Mouse (Mus musculus) heart, embryonic 11.5 days (tissue): ENCODE results near the gene Msh4. TPM values are rescaled to one million over a fixed set of nuclear protein-coding genes. Genes with fewer than 3 reads are reported as not detected.

Source experiments
- ATAC-seq: fragments of 200-750 bp; cut with Nextera tagmentation; replicated peaks from 2 replicates; pipeline ENCODE4 v1.8.0; 2017; ENCODE audit warnings: moderate library complexity; ENCODE audit not compliant: insufficient number of reproducible peaks, low FRiP score, low TSS enrichment
- H3K27ac ChIP-seq: fragments of 300-500 bp; sonication (generic); 2 replicates; pipeline ENCODE4 v1.5.1; 2014; ENCODE audit warnings: mild to moderate bottlenecking, low read depth, low read length
- H3K27me3 ChIP-seq: fragments of 300-500 bp; sonication (generic); 2 replicates; pipeline ENCODE4 v1.6.1; 2014; ENCODE audit warnings: mild to moderate bottlenecking, low read length, mixed read lengths; ENCODE audit not compliant: control insufficient read depth, insufficient read depth
- H3K36me3 ChIP-seq: fragments of 300-500 bp; sonication (generic); 2 replicates; pipeline ENCODE4 v1.6.1; 2014; ENCODE audit warnings: mild to moderate bottlenecking, low read length, moderate library complexity, mixed read lengths; ENCODE audit not compliant: control insufficient read depth, insufficient read depth
- H3K4me1 ChIP-seq: fragments of 300-500 bp; sonication (generic); 2 replicates; pipeline ENCODE4 v1.6.1; 2014; ENCODE audit warnings: low read length; ENCODE audit not compliant: control insufficient read depth, insufficient read depth
- H3K4me2 ChIP-seq: fragments of 300-500 bp; sonication (generic); 2 replicates; pipeline ENCODE4 v1.6.1; 2014; ENCODE audit warnings: mild to moderate bottlenecking, moderate library complexity
- H3K4me3 ChIP-seq: fragments of 300-500 bp; sonication (generic); 2 replicates; pipeline ENCODE4 v1.5.1; 2014; ENCODE audit warnings: low read depth, low read length
- H3K9ac ChIP-seq: fragments of 300-500 bp; sonication (generic); 2 replicates; pipeline ENCODE4 v1.6.1; 2014; ENCODE audit warnings: mild to moderate bottlenecking, low read depth, low read length, moderate library complexity
- H3K9me3 ChIP-seq: fragments of 300-500 bp; sonication (generic); replicated peaks from 2 replicates; pipeline ENCODE4 v1.6.1; 2016; ENCODE audit warnings: low read length; ENCODE audit not compliant: control insufficient read depth
- WGBS: fragments of 180-500 bp; shearing (Covaris S2); extraction: QIAGEN DNeasy Blood & Tissue Kit; methylation state at CpG from one replicate; pipeline ENCODE4 v1.1.7; 2014; ENCODE audit not compliant: insufficient replicate concordance; 5-methylcytosine and 5-hydroxymethylcytosine counted together
- polyA plus RNA-seq: library from polyadenylated mRNA; unstranded; fragments of >200 nt; fragmentation: Nextera tagmentation; extraction: Ambion mirVana; gene quantifications from 2 replicates; pipeline ENCODE4 v1.2.1, GENCODE M21; 2014

The Msh4 gene
- 0.09 TPM in 1 of 2 replicates, not detected in the other for polyA plus RNA-seq

DNA sequence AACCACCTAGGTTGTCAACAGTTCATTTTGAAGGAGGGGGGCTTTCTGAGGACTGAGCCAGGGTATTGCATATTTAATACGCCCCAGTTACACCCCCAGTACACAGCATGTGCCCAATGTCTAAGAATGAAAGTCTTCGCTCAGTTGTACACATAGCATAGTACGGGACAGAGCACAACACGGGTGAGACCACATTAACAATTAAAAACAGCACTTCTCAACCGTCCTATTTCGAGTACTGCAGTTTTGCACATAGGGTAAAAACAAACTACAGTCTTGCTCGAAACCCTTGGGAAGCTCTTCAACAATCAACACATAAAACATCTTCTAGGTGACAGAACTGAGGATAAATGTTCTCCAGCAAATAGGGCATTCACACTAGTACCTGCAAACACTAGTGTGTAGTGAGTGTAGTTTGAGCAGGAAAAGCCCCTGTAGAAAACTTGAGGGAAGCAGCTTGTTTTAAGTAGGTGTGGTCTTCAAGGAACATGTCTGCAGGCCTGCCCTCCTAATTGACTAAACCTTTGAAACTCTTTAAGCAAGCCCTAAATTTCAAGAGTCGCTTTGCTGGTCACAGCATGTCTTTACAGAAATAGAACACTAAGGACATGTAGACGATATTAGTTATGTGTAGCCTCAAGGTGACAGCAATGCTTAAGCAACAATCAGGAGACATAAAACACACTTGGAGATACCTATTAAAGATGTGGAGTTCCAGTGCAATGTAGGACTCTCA, at the start of gene Msh4:
Gene Msh4, minus strand, starts transcription at position 3 of the 736 bp plus-strand sequence.
- WGBS = 82% methylated on average over 9 of the region's 9 CpGs
- Histone ChIP-seq H3K4me2 (no peak within 1 kb of the TSS), H3K4me3 (no peak within 1 kb of the TSS), H3K36me3 (peaks cover 61% of the 10 kb centered on the region), H3K4me1 (peaks cover 37% of the 10 kb centered on the region), H3K27ac (no peak within 1 kb of the TSS), H3K27me3 (no peaks in the 10 kb centered on the region), H3K9me3 (no peaks in the 10 kb centered on the region), H3K9ac (no peak within 1 kb of the TSS)
- ATAC-seq = peak; percentile 43; the same call in 1 of the 2 replicates

- no peak overlapping the region for H3K9ac ChIP-seq
- no peak overlapping the region for H3K4me3 ChIP-seq
- WGBS = 55% methylated on average over 2 of the region's 2 CpGs
- H3K36me3 ChIP-seq = no peaks in the 10 kb centered on the region
- H3K27ac ChIP-seq = no peak overlapping the region
- no peak overlapping the region for H3K4me2 ChIP-seq
- no peak for ATAC-seq
- H3K9me3 ChIP-seq = no peaks in the 10 kb centered on the region
- H3K4me1 ChIP-seq = peaks cover under 1% of the 10 kb centered on the region; the same call in 1 of the 2 replicates
- no peaks in the 10 kb centered on the region for H3K27me3 ChIP-seq
Observed at GRCm38 (mm10) chr3:153948176-153948575, 42.2 kb upstream of the Msh4 start.

GRCm38 (mm10) chr3:153947271-153947670, 41.3 kb upstream of the Msh4 start:
- H3K4me2 ChIP-seq = no peak overlapping the region
- H3K4me1 ChIP-seq = peaks cover 4% of the 10 kb centered on the region; the same call in 1 of the 2 replicates
- no peaks in the 10 kb centered on the region for H3K9me3 ChIP-seq
- WGBS = 76% methylated on average over 4 of the region's 4 CpGs
- H3K27me3 ChIP-seq = no peaks in the 10 kb centered on the region
- H3K4me3 ChIP-seq = no peak overlapping the region
- no peak for ATAC-seq
- no peak overlapping the region for H3K27ac ChIP-seq
- H3K9ac ChIP-seq = no peak overlapping the region
- H3K36me3 ChIP-seq = no peaks in the 10 kb centered on the region

DNA sequence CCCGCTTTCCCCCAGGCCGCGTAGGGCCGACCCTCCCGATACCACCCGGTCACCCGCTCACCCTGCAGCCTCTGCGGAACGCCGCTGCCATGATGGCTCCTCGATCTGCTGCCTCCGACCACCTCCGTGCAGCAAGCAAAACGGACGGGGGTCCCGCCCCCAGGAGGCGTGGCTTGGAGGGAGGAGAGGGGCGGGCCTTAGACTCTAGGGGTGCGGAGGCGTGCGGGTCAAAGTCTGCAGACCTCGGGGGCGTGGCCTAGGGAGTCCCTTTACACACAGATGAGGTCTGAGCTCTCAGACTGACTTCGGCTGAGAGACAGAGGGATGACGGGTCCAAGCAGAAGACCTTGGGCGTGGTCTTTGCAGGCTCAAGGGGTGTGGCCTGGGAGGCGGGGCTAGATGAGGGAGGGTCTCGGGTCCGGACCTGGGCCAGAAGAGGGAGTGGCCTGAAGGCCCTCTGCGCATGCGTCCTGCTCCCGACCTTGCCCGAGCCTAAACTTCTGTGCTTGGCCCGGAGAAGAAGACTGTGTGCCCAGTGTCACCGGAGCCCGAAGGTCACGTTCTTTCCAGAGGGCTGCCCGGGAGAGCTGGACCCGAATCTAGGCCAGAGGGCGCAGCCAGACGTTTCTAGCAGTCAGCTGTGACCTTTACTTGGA, 38.5 kb upstream of the Msh4 start, which contains the start of gene Acadm:
Gene Acadm, minus strand, starts transcription at position 298 of the 656 bp plus-strand sequence.
- Histone ChIP-seq H3K4me3 (peak within 1 kb of the TSS; percentile 72), H3K36me3 (no peaks in the 10 kb centered on the region; the same call in 1 of the 2 replicates), H3K4me2 (peak within 1 kb of the TSS; percentile 76), H3K9me3 (no peaks in the 10 kb centered on the region), H3K27ac (peak within 1 kb of the TSS; percentile 90), H3K9ac (peak within 1 kb of the TSS; percentile 81), H3K4me1 (peaks cover 9% of the 10 kb centered on the region), H3K27me3 (no peaks in the 10 kb centered on the region)
- under 1% methylated on average over 41 of the region's 41 CpGs for WGBS
- ATAC-seq = peak; percentile 98

DNA sequence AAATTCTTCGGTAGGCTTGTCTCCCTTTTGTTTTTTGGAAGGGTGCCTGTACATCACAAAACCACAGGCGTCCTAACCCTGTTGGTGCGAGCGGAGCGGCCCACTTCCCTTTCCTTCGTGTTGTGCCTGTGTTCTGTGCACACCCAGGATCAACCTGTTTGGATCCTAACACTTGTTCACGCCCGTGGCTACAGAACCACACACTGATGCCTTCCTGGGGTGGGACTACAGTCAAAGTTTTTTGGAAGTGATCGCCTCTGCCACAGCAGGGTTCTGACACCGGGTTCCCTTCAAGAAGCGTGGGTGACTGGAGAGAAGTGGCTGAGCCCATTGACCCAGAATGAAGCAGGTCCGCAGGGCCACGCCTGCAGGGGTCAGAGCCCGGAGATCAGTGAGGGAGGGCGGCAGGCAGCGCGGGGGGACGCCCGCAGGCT, 38.0 kb upstream of the Msh4 start:
- H3K4me2 ChIP-seq = peak overlapping the region; percentile 76
- WGBS = 2% methylated on average over 19 of the region's 19 CpGs
- ATAC-seq = peak; percentile 14; the same call in 1 of the 2 replicates
- H3K4me3 ChIP-seq = peak overlapping the region; percentile 72
- peak overlapping the region; percentile 90 for H3K27ac ChIP-seq
- no peaks in the 10 kb centered on the region; the same call in 1 of the 2 replicates for H3K36me3 ChIP-seq
- no peaks in the 10 kb centered on the region for H3K27me3 ChIP-seq
- peaks cover 9% of the 10 kb centered on the region for H3K4me1 ChIP-seq
- peak overlapping the region; percentile 81 for H3K9ac ChIP-seq
- H3K9me3 ChIP-seq = no peaks in the 10 kb centered on the region

DNA sequence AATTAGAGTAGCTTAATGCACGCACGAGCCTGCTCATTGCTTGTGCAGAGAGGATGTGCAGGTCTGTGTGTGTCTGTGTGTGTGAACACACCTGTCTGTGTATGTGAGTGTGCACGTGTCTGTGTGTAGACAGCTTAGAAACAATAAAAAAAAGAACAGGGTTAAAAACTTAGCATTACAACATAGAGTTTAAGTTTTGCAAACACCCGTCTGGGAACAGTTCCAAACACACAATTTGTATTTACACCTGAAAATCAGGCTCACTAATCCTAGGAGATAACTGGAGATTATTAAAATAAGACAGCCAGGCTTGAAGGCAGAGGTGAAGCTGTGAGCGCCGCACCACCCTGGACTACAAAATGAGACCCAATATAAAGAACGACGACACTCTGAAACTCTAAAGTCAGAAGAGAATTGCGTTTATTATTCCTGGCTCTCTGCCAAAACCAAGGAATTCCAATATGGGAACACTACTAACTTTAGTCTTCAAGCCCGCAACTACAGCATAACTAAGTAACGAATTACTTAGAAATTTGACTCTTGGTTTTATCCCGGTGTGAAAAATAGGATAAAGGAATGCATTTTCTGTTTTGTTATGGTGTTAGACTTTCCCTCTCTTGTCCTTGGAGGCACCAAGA, 37.2 kb upstream of the Msh4 start:
- Histone ChIP-seq H3K9ac (peak overlapping the region; percentile 81), H3K4me3 (peak overlapping the region; percentile 72), H3K36me3 (peaks cover 3% of the 10 kb centered on the region; the same call in 1 of the 2 replicates), H3K27ac (peak overlapping the region; percentile 90; the same call in 1 of the 2 replicates), H3K4me1 (peaks cover 9% of the 10 kb centered on the region), H3K9me3 (no peaks in the 10 kb centered on the region), H3K27me3 (no peaks in the 10 kb centered on the region), H3K4me2 (peak overlapping the region; percentile 76)
- no peak for ATAC-seq
- WGBS = 41% methylated on average over 12 of the region's 12 CpGs

- Histone ChIP-seq H3K27ac (no peak overlapping the region), H3K4me3 (no peak overlapping the region), H3K36me3 (peaks cover 5% of the 10 kb centered on the region), H3K4me2 (no peak overlapping the region), H3K9me3 (no peaks in the 10 kb centered on the region), H3K9ac (no peak overlapping the region), H3K4me1 (peaks cover 9% of the 10 kb centered on the region), H3K27me3 (no peaks in the 10 kb centered on the region)
- 92% methylated on average over 13 of the region's 13 CpGs for WGBS
- no peak for ATAC-seq
Observed at GRCm38 (mm10) chr3:153941613-153942012, 35.7 kb upstream of the Msh4 start.

DNA sequence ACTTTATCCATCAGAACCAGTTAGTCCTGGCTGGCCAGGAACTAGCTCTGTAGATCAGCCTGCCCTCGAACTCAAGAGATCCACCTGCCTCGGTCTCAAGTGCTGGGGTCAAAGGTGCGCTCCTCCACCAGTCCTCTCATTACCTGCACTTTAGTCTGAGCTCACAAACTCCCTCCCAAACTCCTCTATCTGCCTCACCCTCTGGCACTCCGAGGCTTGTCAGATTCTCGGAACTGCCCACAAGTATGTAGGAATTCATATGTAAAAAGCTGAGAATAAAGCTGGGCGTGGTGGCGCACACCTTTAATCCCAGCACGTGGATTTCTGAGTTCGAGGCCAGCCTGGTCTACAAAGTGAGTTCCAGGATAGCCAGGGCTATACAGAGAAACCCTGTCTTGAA, 34.5 kb upstream of the Msh4 start:
- 83% methylated on average over 9 of the region's 9 CpGs for WGBS
- peaks cover 11% of the 10 kb centered on the region for H3K4me1 ChIP-seq
- H3K27ac ChIP-seq = no peak overlapping the region
- no peaks in the 10 kb centered on the region for H3K9me3 ChIP-seq
- ATAC-seq = no peak
- peaks cover 5% of the 10 kb centered on the region for H3K36me3 ChIP-seq
- H3K4me3 ChIP-seq = no peak overlapping the region
- no peak overlapping the region for H3K4me2 ChIP-seq
- no peak overlapping the region for H3K9ac ChIP-seq
- no peaks in the 10 kb centered on the region for H3K27me3 ChIP-seq
